Mouse (Mus musculus) MEL-GATA-1-ER (cell line): Measurements from ENCODE around the gene Plxna3.

Source experiments
- DNase-seq: peaks from one replicate; pipeline ENCODE4 v3.0.0-alpha.2; 2012; ENCODE audit warnings: low read depth; ENCODE audit errors: extremely low read depth

The Plxna3 gene

GRCm38 (mm10) chrX:74367512-74367911 lies 38.6 kb downstream of the Plxna3 start:
- DNase-seq: no peak

GRCm38 (mm10) chrX:74368209-74368909 lies 39.5 kb downstream of the Plxna3 start:
- peak; percentile 57 for DNase-seq

- DNase-seq: peak; percentile 96
Measured at GRCm38 (mm10) chrX:74372888-74373549, 44.2 kb downstream of the Plxna3 start, which contains the start of the genes Ubl4a and Slc10a3. Gene Ubl4a (minus strand): TSS chrX:74373218. Gene Slc10a3 (minus strand): TSS chrX:74373349.

GRCm38 (mm10) chrX:74384451-74384850 lies 55.6 kb downstream of the Plxna3 start:
- DNase-seq: no peak

DNA sequence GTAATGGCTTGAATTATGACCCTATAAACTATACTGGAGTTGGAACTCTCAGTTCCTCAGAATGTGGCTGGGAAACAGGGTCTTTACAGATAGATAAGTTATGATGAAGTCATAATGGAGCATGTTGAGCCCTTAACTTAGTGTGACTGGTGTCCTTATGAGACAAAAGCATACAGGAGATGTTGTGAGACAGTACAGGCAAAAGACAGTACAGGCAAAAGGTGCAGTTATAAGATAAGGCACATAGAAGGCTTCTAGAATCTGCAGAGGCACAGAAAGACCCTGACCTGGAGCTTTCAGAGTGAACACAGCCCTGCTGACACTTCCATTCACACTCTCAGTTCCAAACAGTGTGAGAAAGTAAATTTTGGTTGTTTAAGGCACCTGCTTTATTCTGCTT lies 59.3 kb downstream of the Plxna3 start:
- DNase-seq: peak; percentile 59

GRCm38 (mm10) chrX:74392535-74393443 lies 63.9 kb downstream of the Plxna3 start, which contains the start of the genes Fam3a and Ikbkg:
Gene Fam3a (minus strand): TSS chrX:74393272.
Gene Ikbkg (plus strand): TSS chrX:74393290.
- DNase-seq: peak; percentile 94
